Mouse (Mus musculus): ENCODE measurements around the gene Tubg2. TPM values are rescaled to one million over a fixed set of nuclear protein-coding genes. Genes with fewer than 3 reads are reported as not detected.

The Tubg2 gene
- polyA plus RNA-seq, 1 experiment from 2014 or later, result 0.12 TPM

GRCm38 (mm10) chr11:101162301-101162700 lies 6.6 kb downstream of the Tubg2 start:
- no peak overlapping the region for H3K9ac ChIP-seq (replicated peaks)
- no peak overlapping the region for H3K27ac ChIP-seq (ENCODE audit: low read depth)
- peaks cover 11% of the 10 kb centered on the region for H3K36me3 ChIP-seq (replicated peaks; ENCODE audit: insufficient read depth, low read length)
- TF ChIP-seq CTCF (IDR thresholded peaks at IDR 0.05; ENCODE audit: low read depth), result no peak
- no peak for TF ChIP-seq EP300 (IDR thresholded peaks at IDR 0.05; ENCODE audit: low read depth)
- 67% methylated on average over 5 of the region's 5 CpGs for WGBS (ENCODE audit: insufficient replicate concordance)
- H3K27me3 ChIP-seq (ENCODE audit: insufficient read depth, low read length), result peaks cover 44% of the 10 kb centered on the region
- no peak overlapping the region for H3K4me3 ChIP-seq (ENCODE audit: low read depth, low read length)
- H3K4me2 ChIP-seq (ENCODE audit: low read depth, low read length), result no peak overlapping the region
- ATAC-seq (no peak), DNase-seq (no peak)
- H3K4me1 ChIP-seq (ENCODE audit: insufficient read depth), result peaks cover 14% of the 10 kb centered on the region
- no peaks in the 10 kb centered on the region for H3K9me3 ChIP-seq (ENCODE audit: low read length)

DNA sequence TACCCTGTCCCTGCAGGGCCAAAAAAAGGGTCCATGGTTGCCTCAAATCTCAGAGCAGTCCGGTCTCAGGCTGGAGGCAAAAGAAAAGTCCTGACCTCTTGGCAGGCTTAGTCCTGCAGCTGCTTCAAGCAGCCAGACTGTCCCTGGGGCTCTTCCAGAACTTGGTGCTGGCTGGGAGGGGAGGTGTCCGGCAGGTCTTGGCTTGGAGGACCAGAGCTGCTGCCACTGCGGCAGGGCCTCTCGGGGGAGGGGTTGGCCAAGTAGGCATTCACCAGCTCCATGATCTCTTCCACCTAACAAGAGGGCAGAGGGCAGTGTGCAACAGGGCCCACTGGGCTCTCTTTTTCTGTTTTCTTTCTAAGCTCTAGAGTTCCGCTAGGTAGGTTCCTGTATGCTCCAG lies 7.1 kb downstream of the Tubg2 start:
- DNase-seq (no peak), ATAC-seq (no peak)
- H3K4me3 ChIP-seq (ENCODE audit: low read depth, low read length), result no peak overlapping the region
- H3K36me3 ChIP-seq (replicated peaks; ENCODE audit: insufficient read depth, low read length), result peaks cover 14% of the 10 kb centered on the region
- no peak overlapping the region for H3K27ac ChIP-seq (ENCODE audit: low read depth)
- no peaks in the 10 kb centered on the region for H3K9me3 ChIP-seq (ENCODE audit: low read length)
- H3K9ac ChIP-seq (replicated peaks), result no peak overlapping the region
- H3K27me3 ChIP-seq (ENCODE audit: insufficient read depth, low read length), result peaks cover 49% of the 10 kb centered on the region
- 65% methylated on average over 5 of the region's 5 CpGs for WGBS (ENCODE audit: insufficient replicate concordance)
- no peak overlapping the region for H3K4me2 ChIP-seq (ENCODE audit: low read depth, low read length)
- TF ChIP-seq CTCF (IDR thresholded peaks at IDR 0.05; ENCODE audit: low read depth), result no peak
- TF ChIP-seq EP300 (IDR thresholded peaks at IDR 0.05; ENCODE audit: low read depth), result no peak
- peaks cover 14% of the 10 kb centered on the region for H3K4me1 ChIP-seq (ENCODE audit: insufficient read depth)

- WGBS (ENCODE audit: insufficient replicate concordance), result 27% methylated on average over 43 of the region's 49 CpGs
- Histone ChIP-seq H3K4me3 (ENCODE audit: low read depth, low read length) (peak overlapping the region; percentile 4; the same call in 1 of the 2 replicates), H3K27ac (ENCODE audit: low read depth) (no peak overlapping the region), H3K9me3 (ENCODE audit: low read length) (no peaks in the 10 kb centered on the region), H3K4me1 (ENCODE audit: insufficient read depth) (peaks cover 19% of the 10 kb centered on the region), H3K27me3 (ENCODE audit: insufficient read depth, low read length) (peaks cover 58% of the 10 kb centered on the region), H3K4me2 (ENCODE audit: low read depth, low read length) (peak overlapping the region; percentile 16; the same call in 1 of the 2 replicates), H3K9ac (replicated peaks) (no peak overlapping the region), H3K36me3 (replicated peaks; ENCODE audit: insufficient read depth, low read length) (peaks cover 16% of the 10 kb centered on the region)
- TF ChIP-seq EP300 (IDR thresholded peaks at IDR 0.05; ENCODE audit: low read depth) (no peak), CTCF (IDR thresholded peaks at IDR 0.05; ENCODE audit: low read depth) (no peak)
- no peak; the same call in 1 of the 2 replicates for ATAC-seq
- no peak for DNase-seq
Measured at GRCm38 (mm10) chr11:101163476-101164350, 8.0 kb downstream of the Tubg2 start.

DNA sequence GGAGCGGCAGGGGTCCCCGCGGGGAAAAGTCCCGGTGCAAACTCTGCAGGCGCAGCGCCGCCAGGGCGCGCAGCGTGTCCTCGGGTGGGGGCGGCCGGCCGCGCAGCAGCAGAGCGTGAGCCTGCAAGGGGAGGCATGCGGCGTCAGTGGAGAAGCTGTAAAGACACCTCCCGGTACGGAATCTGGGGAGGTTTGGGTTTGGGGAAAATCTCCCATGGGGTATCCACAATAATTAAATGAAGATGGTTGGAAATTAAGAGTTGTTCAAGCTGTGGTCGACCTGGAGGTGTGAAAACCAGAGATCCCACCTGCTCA lies 8.6 kb downstream of the Tubg2 start:
- Histone ChIP-seq H3K4me3 (ENCODE audit: low read depth, low read length) (peak overlapping the region; percentile 4; the same call in 1 of the 2 replicates), H3K27ac (ENCODE audit: low read depth) (no peak overlapping the region), H3K36me3 (replicated peaks; ENCODE audit: insufficient read depth, low read length) (peaks cover 16% of the 10 kb centered on the region), H3K9me3 (ENCODE audit: low read length) (no peaks in the 10 kb centered on the region), H3K9ac (replicated peaks) (no peak overlapping the region), H3K27me3 (ENCODE audit: insufficient read depth, low read length) (peaks cover 63% of the 10 kb centered on the region), H3K4me1 (ENCODE audit: insufficient read depth) (peaks cover 19% of the 10 kb centered on the region), H3K4me2 (ENCODE audit: low read depth, low read length) (peak overlapping the region; percentile 16; the same call in 1 of the 2 replicates)
- 18% methylated on average over 20 of the region's 21 CpGs for WGBS (ENCODE audit: insufficient replicate concordance)
- ATAC-seq (no peak), DNase-seq (no peak)
- TF ChIP-seq EP300 (IDR thresholded peaks at IDR 0.05; ENCODE audit: low read depth) (no peak), CTCF (IDR thresholded peaks at IDR 0.05; ENCODE audit: low read depth) (no peak)

GRCm38 (mm10) chr11:101164677-101165580 lies 9.2 kb downstream of the Tubg2 start:
- WGBS (ENCODE audit: insufficient replicate concordance), result 20% methylated on average over 35 of the region's 35 CpGs
- H3K4me3 ChIP-seq (ENCODE audit: low read depth, low read length), result 0 out of 2 replicates have a peak overlapping the region, but pooled peaks have one; percentile 10
- peaks cover 25% of the 10 kb centered on the region for H3K4me1 ChIP-seq (ENCODE audit: insufficient read depth)
- no peaks in the 10 kb centered on the region for H3K9me3 ChIP-seq (ENCODE audit: low read length)
- H3K36me3 ChIP-seq (replicated peaks; ENCODE audit: insufficient read depth, low read length), result peaks cover 16% of the 10 kb centered on the region
- TF ChIP-seq EP300 (IDR thresholded peaks at IDR 0.05; ENCODE audit: low read depth) (no peak), CTCF (IDR thresholded peaks at IDR 0.05; ENCODE audit: low read depth) (no peak)
- H3K27me3 ChIP-seq (ENCODE audit: insufficient read depth, low read length), result peaks cover 69% of the 10 kb centered on the region
- ATAC-seq (peak; percentile 30; the same call in 1 of the 2 replicates), DNase-seq (no peak)
- no peak overlapping the region for H3K9ac ChIP-seq (replicated peaks)
- H3K4me2 ChIP-seq (ENCODE audit: low read depth, low read length), result peak overlapping the region; percentile 44
- no peak overlapping the region for H3K27ac ChIP-seq (ENCODE audit: low read depth)

- TF ChIP-seq EP300 (IDR thresholded peaks at IDR 0.05; ENCODE audit: low read depth) (no peak), CTCF (IDR thresholded peaks at IDR 0.05; ENCODE audit: low read depth) (no peak)
- H3K4me3 ChIP-seq (ENCODE audit: low read depth, low read length), result no peak overlapping the region
- H3K9me3 ChIP-seq (ENCODE audit: low read length), result no peaks in the 10 kb centered on the region
- H3K36me3 ChIP-seq (replicated peaks; ENCODE audit: insufficient read depth, low read length), result peaks cover 16% of the 10 kb centered on the region
- no peak overlapping the region for H3K4me2 ChIP-seq (ENCODE audit: low read depth, low read length)
- DNase-seq (no peak), ATAC-seq (no peak)
- H3K9ac ChIP-seq (replicated peaks), result no peak overlapping the region
- 64% methylated on average over 14 of the region's 14 CpGs for WGBS (ENCODE audit: insufficient replicate concordance)
- H3K27me3 ChIP-seq (ENCODE audit: insufficient read depth, low read length), result peaks cover 83% of the 10 kb centered on the region
- peaks cover 30% of the 10 kb centered on the region for H3K4me1 ChIP-seq (ENCODE audit: insufficient read depth)
- H3K27ac ChIP-seq (ENCODE audit: low read depth), result no peak overlapping the region
Measured at GRCm38 (mm10) chr11:101166357-101166756, 10.7 kb downstream of the Tubg2 start.

All from liver, postnatal 0 days (tissue).